Mouse (Mus musculus): Measurements from ENCODE around the gene Camk2b.
A peak's percentile ranks its signal among the peaks of the same experiment; 100 is the strongest.
"Not testable (repeated sequence)": the region's sequence is repeated elsewhere in the genome, so short reads cannot be mapped to it uniquely, and the experiment has no call there.

The Camk2b gene

GRCm38 (mm10) chr11:6011879-6012278, 54.3 kb downstream of the Camk2b start:
- no peak for DNase-seq

DNA sequence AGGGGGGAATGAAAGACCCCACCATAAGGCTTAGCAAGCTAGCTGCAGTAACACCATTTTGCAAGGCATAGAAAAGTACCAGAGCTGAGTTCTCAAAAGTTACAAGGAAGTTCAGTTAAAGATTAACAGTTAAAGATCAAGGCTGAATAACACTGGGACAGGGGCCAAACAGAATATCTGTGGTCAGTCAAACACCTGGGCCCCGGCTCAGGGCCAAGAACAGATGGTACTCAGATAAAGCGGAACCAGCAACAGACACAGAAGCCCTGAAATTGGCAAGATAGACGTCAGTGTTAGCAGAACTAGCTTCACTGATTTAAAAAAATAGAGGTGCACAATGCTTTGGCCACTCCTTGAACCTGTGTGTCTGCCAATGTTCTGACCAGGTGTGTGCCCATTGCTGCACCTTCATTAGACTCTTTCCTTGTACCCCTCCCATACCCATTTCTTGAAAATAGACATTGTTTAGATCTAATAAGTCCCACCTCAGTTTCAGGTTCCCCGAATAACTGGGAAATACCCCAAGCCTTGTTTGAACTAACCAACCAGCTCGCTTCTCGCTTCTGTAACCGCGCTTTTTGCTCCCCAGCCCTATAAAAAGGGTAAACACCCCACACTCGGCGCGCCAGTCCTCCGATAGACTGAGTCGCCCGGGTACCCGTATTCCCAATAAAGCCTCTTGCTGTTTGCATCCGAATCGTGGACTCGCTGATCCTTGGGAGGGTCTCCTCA, 55.2 kb downstream of the Camk2b start:
- not testable (repeated sequence) for DNase-seq

DNA sequence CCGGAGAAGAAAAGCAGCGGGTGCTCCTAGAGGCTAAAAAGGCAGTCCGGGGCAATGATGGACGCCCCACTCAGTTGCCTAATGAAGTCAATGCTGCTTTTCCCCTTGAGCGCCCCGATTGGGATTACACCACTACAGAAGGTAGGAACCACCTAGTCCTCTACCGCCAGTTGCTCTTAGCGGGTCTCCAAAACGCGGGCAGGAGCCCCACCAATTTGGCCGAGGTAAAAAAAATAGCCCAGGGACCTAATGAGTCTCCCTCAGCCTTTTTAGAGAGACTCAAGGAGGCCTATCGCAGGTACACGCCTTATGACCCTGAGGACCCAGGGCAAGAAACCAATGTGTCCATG, 58.4 kb downstream of the Camk2b start:
- DNase-seq, result not testable (repeated sequence)

DNA sequence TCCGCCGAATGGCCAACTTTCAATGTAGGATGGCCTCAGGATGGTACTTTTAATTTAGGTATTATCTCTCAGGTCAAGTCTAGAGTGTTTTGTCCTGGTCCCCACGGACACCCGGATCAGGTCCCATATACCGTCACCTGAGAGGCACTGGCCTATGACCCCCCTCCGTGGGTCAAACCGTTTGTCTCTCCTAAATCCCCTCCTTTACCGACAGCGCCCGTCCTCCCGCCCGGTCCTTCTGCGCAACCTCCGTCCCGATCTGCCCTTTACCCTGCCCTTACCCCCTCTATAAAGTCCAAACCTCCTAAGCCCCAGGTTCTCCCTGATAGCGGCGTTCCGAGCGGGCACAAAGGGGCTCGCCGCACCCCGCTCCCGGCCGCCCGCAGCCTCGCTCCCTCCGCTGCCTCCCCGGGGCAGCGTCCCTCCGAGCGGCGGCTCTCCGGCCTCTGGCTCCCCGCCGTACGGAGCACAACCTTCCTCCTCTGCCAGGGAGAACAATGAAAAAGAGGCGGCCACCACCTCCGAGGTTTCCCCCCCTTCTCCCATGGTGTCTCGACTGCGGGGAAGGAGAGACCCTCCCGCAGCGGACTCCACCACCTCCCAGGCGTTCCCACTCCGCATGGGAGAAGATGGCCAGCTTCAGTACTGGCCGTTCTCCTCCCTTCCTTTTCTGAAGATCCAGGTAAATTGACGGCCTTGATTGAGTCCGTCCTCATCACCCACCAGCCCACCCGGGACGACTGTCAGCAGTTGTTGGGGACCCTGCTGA, 59.0 kb downstream of the Camk2b start:
- DNase-seq, result not testable (repeated sequence)

- DNase-seq, result not testable (repeated sequence)
Measured at GRCm38 (mm10) chr11:6006351-6007009, 59.7 kb downstream of the Camk2b start.

DNA sequence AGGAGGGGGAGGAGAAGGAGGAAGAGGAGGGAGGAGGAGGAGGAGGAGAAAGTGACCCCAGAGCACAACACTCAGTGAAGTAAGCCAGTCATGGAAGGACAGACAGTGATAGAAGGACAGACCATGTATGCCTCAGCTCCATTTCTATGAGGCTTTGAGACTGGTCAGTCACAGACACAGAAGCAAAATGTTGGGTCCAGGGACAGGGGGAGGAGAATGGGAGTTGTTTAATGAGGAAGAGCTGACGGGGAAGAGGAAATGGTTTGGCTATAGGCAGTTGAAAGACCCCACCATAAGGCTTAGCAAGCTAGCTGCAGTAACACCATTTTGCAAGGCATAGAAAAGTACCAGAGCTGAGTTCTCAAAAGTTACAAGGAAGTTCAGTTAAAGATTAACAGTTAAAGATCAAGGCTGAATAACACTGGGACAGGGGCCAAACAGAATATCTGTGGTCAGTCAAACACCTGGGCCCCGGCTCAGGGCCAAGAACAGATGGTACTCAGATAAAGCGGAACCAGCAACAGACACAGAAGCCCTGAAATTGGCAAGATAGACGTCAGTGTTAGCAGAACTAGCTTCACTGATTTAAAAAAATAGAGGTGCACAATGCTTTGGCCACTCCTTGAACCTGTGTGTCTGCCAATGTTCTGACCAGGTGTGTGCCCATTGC, 60.7 kb downstream of the Camk2b start:
- DNase-seq, result not testable (repeated sequence)

- peak; percentile 44 for DNase-seq
Measured at GRCm38 (mm10) chr11:6003046-6003639, 63.0 kb downstream of the Camk2b start.

- no peak for DNase-seq
Measured at GRCm38 (mm10) chr11:6001981-6002649, 64.0 kb downstream of the Camk2b start.

DNA sequence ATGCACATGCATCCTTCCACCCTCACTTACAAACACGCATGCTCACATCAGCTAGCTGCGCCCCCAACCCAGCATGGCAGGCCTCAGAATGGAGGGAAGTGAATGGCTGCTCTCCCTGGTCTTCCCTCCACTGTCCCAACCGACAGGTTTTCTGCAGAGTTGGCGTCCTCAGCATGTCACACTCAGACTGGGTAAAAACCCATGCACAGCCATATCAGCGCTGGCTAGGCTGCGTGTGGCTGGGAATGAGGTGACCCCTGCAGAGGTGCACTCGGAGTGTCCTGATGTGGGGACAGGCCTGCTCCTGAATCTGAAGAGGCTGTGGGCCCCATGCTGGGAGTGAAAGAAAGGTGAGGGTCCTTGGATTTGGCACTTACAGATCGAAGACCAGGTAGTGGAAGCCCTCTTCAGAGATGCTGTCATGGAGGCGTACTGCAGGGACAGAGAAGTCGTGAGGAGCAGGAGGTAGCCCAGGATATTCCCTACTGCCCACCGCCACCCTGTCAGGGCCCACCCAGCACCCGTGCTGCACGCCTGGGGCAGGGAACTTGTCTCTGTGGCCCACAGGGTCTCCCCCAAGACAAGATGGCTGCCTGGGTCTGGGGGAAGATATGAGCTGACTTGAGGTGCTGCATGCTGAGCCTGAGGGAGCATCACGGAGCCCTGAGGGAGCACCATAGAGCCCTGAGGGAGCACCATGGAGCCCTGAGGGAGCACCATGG, 65.0 kb downstream of the Camk2b start:
- DNase-seq, result no peak

DNA sequence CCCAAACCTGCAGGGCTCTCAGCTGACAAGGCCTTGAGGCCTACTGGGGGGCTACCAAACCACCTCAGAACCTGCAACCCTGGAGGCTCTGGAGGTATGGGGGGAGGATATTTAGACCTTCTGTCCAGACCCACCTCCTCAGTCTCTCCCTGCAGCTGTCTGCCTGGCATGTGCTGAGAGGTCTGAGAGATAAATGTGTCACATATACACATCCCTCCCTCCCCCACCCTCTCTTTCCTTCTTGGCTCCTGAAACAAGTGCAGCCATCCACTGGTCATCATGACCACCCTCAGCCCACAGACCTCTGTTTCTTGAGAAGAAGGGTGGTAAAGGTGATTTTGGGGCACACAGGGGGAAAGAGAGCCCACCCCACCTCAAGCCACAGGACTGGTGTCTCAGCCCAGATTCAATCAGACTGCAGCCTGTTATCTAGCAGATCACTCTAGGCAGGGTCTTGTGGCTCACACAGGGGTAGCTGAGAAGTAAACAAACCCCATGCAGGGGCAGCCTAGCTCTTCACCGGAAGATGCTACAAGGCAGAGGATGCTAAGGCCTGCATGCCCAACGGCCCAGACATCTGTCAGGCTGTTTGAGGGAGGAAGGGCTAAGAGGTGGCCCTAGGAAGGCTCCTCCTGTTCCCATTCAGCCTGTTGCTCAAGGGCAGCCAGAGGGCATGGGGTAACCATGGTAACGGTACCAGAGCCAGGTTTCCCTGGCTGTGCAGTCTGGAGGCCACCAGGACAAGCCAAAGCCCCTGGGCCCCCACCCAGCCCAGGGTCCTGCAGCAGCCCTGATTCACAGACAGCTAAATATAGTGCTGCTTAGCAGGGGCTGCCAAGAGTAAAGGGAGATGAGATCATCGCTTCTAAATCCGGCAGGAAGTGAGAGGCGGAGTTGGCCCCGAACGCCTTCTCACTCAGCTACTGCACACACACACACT, 66.1 kb downstream of the Camk2b start:
- DNase-seq, result peak; percentile 93

- no peak for DNase-seq
Measured at GRCm38 (mm10) chr11:5998472-5998871, 67.7 kb downstream of the Camk2b start.

GRCm38 (mm10) chr11:5995989-5996388, 70.2 kb downstream of the Camk2b start:
- peak; percentile 89 for DNase-seq

- DNase-seq, result no peak
Measured at GRCm38 (mm10) chr11:5994880-5995279, 71.3 kb downstream of the Camk2b start.

DNA sequence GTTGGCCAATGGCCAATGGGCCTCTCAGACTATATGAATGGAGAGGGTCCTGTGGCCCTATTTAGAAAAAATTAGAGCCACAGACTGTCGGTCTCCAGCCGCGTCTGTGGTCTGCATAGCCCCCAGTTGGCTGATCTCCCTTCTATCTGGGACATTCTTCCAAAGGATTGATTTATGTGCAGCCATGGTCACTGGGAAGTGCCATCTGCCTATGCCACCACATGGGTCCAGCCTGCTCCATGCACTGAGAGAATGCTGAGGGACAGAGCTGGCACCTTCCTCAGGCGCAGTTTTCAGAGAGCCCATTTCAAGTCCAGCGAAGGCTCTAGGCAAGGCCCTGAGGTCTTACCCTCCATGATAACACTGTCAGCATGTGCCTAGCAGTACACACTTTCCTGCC, 72.0 kb downstream of the Camk2b start:
- DNase-seq, result no peak

- peak; percentile 70 for DNase-seq
Measured at GRCm38 (mm10) chr11:5990910-5991309, 75.3 kb downstream of the Camk2b start.

GRCm38 (mm10) chr11:5989954-5990593, 76.1 kb downstream of the Camk2b start:
- DNase-seq, result no peak

GRCm38 (mm10) chr11:5988126-5988525, 78.0 kb downstream of the Camk2b start:
- no peak for DNase-seq

DNA sequence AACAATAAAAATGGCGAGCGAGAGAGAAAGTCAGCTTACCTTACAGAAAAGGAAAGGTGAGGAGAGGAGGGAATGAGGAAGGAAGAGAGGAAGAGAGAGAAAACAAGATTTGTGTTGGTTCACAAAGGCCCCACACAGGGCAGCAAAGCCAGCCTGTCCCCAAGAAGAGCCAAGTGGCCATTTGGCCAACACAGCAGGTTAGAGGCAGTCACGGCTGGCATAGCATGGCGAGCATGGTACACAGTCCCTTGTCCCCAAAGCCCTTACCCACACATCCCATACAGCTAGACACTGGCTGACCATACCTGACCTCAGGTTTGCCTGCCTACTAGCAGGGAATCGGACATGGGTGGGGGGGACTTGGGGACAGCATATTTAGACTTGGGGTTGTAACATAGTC, 82.5 kb downstream of the Camk2b start:
- DNase-seq, result no peak

- DNase-seq, result no peak
Measured at GRCm38 (mm10) chr11:5981323-5981722, 84.8 kb downstream of the Camk2b start.

DNA sequence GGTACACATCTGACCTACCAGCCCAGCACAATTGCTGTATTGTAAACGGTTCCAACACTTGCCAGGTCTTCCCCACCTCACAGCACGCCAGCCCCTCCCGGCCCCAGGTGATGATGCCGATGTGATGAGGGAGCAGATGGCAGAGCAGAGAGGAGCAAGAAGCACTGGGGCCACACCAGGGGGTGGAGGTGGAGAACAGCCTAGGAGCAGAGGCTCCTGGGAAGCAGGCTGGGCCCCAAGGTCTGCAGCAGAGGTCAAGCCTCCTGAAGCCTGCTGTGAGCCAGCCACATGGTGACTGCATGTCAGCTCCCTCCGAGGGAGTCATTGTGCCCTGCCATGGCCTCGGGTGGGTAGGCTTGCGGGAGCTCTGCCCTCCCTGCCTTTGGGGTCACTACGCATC, 85.6 kb downstream of the Camk2b start:
- DNase-seq, result no peak

All from lung, postnatal 10 days (tissue).